ENCODE assay signal across 23 mouse cellular contexts in the genomic region with DNA sequence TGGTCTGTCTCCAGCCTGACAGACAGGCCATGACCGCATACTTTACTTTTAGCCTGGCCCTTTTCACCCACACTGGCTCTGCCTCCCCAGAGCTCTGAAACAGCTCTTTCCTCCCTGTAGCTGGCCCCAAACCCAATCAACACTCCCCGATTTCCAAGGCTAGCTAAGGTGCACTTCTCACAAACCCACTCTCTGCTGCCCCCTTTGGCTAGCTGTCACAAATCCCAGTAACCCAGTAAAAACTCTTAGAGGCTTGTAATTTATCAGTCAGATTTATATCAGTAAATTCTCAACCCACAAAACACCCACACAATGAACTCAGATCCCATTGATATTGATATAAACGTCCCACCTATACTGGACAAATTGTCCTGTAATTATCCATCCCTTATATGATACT. TPM values are rescaled to one million over a fixed set of nuclear protein-coding genes. Genes with fewer than 3 reads are reported as not detected.
DNase-seq lines count a peak whose midpoint lies in the region; ATAC-seq and TF ChIP-seq lines count a peak whose summit lies in the region.
"Had no signal": no experiment of that assay in that cellular context is flagged by ENCODE, and none has a peak within 500 bp of the region (broad histone marks: within the 10 kb centered on the region; RNA-seq: fewer than 3 reads in every experiment).

No protein-coding gene starts in this region.

- H3K4me2 ChIP-seq in embryonic facial prominence, embryonic 11.5 days (ENCODE audit: low read depth, low read length) = no peak overlapping the region
- H3K4me2 ChIP-seq: heart, embryonic 13.5 days; hindbrain, embryonic 15.5 days had no signal

- no peaks in the 10 kb centered on the region for H3K36me3 ChIP-seq in embryonic facial prominence, embryonic 11.5 days (replicated peaks; ENCODE audit: control insufficient read depth, insufficient read depth, low read depth, low read length)
- no peaks in the 10 kb centered on the region for H3K36me3 ChIP-seq in embryonic facial prominence, embryonic 10.5 days (replicated peaks)
- H3K36me3 ChIP-seq in E14TG2a.4 (ENCODE audit: insufficient read depth, low read length) = no peaks in the 10 kb centered on the region
- H3K36me3 ChIP-seq: heart, embryonic 13.5 days; hindbrain, embryonic 15.5 days; limb, embryonic 10.5 days; midbrain, embryonic 10.5 days had no signal

- peak; percentile 27 for TF ChIP-seq CTCF in E14TG2a.4 (conservative IDR thresholded peaks at IDR 0.05; ENCODE audit: low read length)

- no peak overlapping the region for H3K4me3 ChIP-seq in embryonic facial prominence, embryonic 11.5 days (ENCODE audit: low read depth, low read length)
- H3K4me3 ChIP-seq in embryonic facial prominence, embryonic 10.5 days = no peak overlapping the region
- no peak overlapping the region for H3K4me3 ChIP-seq in E14TG2a.4 (replicated peaks; ENCODE audit: low read length)
- H3K4me3 ChIP-seq: gastrocnemius, adult 2 months; heart, embryonic 13.5 days; hindbrain, embryonic 15.5 days; limb, embryonic 10.5 days; midbrain, embryonic 10.5 days had no signal

- 54% methylated on average over 3 of the region's 3 CpGs for WGBS in embryonic facial prominence, embryonic 11.5 days
- 56% methylated on average over 3 of the region's 3 CpGs for WGBS in embryonic facial prominence, embryonic 10.5 days

- H3K27ac ChIP-seq in embryonic facial prominence, embryonic 11.5 days (replicated peaks; ENCODE audit: low read depth, low read length) = no peak overlapping the region
- no peak overlapping the region for H3K27ac ChIP-seq in embryonic facial prominence, embryonic 10.5 days (replicated peaks)
- H3K27ac ChIP-seq: gastrocnemius, adult 2 months; heart, embryonic 13.5 days; hindbrain, embryonic 15.5 days; kidney, postnatal 0 days; limb, embryonic 10.5 days; midbrain, embryonic 10.5 days had no signal

- no peaks in the 10 kb centered on the region for H3K4me1 ChIP-seq in embryonic facial prominence, embryonic 11.5 days (ENCODE audit: control insufficient read depth, insufficient read depth, low read length)
- no peaks in the 10 kb centered on the region for H3K4me1 ChIP-seq in embryonic facial prominence, embryonic 10.5 days
- no peaks in the 10 kb centered on the region for H3K4me1 ChIP-seq in E14TG2a.4 (replicated peaks; ENCODE audit: low read depth, low read length)
- H3K4me1 ChIP-seq: heart, embryonic 13.5 days; hindbrain, embryonic 15.5 days; limb, embryonic 10.5 days; midbrain, embryonic 10.5 days had no signal

- no peak overlapping the region for H3K9ac ChIP-seq in embryonic facial prominence, embryonic 11.5 days (replicated peaks; ENCODE audit: low read length)
- H3K9ac ChIP-seq: heart, embryonic 13.5 days; hindbrain, embryonic 15.5 days; liver, postnatal 0 days had no signal

- H3K27me3 ChIP-seq in embryonic facial prominence, embryonic 11.5 days (ENCODE audit: control insufficient read depth, insufficient read depth, low read length) = no peaks in the 10 kb centered on the region
- no peaks in the 10 kb centered on the region for H3K27me3 ChIP-seq in embryonic facial prominence, embryonic 10.5 days (replicated peaks; ENCODE audit: low read depth, poor library complexity, severe bottlenecking)
- no peaks in the 10 kb centered on the region for H3K27me3 ChIP-seq in E14TG2a.4 (ENCODE audit: insufficient read depth, low read length)
- H3K27me3 ChIP-seq: heart, embryonic 13.5 days; hindbrain, embryonic 15.5 days had no signal

- ATAC-seq in embryonic facial prominence, embryonic 11.5 days (replicated peaks; ENCODE audit: insufficient number of reproducible peaks, low FRiP score, low TSS enrichment, low read depth) = no peak
- ATAC-seq: liver, postnatal 0 days had no signal

- peak; percentile 2 for DNase-seq in embryonic facial prominence, embryonic 11.5 days (ENCODE audit: low spot score)
- DNase-seq in embryonic facial prominence, embryonic 10.5 days (ENCODE audit: low spot score) = no peak
- peak; percentile 1 for DNase-seq in lung, postnatal 36 days
- no peak for DNase-seq in lung, postnatal 25 days (ENCODE audit: low spot score)
- DNase-seq in induced T-regulatory cell, adult 2 months (ENCODE audit: low read depth) = peak; percentile 10
- no peak for DNase-seq in B cell, adult 2 months
- DNase-seq in spleen, postnatal 36 days (ENCODE audit: low spot score in 2 of 2) = no peak
- DNase-seq: adrenal gland, postnatal 14 days; cerebellum, adult 11-12 months; cerebellum, postnatal 36 days; gastrocnemius, adult 2 months; kidney, adult 11 months; layer of hippocampus, postnatal 36 days; liver, postnatal 0 days; lung, postnatal 14 days; retina, postnatal 1 day had no signal

- H3K9me3 ChIP-seq in embryonic facial prominence, embryonic 11.5 days (replicated peaks; ENCODE audit: control insufficient read depth, low read length) = no peaks in the 10 kb centered on the region
- H3K9me3 ChIP-seq in embryonic facial prominence, embryonic 10.5 days = no peaks in the 10 kb centered on the region
- H3K9me3 ChIP-seq in E14TG2a.4 (ENCODE audit: low read length) = no peaks in the 10 kb centered on the region
- H3K9me3 ChIP-seq: heart, embryonic 13.5 days; hindbrain, embryonic 15.5 days; limb, embryonic 10.5 days; midbrain, embryonic 10.5 days had no signal

RNA-seq across cellular contexts. Expression of a gene that starts 25.1 kb away (rescaled TPM):
- 0.38 and 0.62 TPM in 2 replicates for polyA plus RNA-seq in embryonic facial prominence, embryonic 11.5 days (2014; fragmentation: Nextera tagmentation; extraction: Ambion mirVana)
- polyA plus RNA-seq in embryonic facial prominence, embryonic 10.5 days (2016; fragmentation: Nextera tagmentation; extraction: Ambion mirVana) = 0.72 and 1.3 TPM in 2 replicates
- polyA plus RNA-seq: liver, adult 2 months had no signal

Comparison
In these comparisons a context has a peak if more than half of its experiments do, and no peak if none do; other contexts are left out.
1. DNase-seq: peak in embryonic facial prominence, embryonic 11.5 days (single experiment), lung, postnatal 36 days (single experiment) and induced T-regulatory cell, adult 2 months (single experiment); none in embryonic facial prominence, embryonic 10.5 days (single experiment), lung, postnatal 25 days (single experiment), B cell, adult 2 months (0 of 2) and spleen, postnatal 36 days (0 of 2).